Mouse (Mus musculus) embryonic facial prominence, embryonic 14.5 days (tissue): Measurements from ENCODE around the gene Zc2hc1c. TPM values are rescaled to one million over a fixed set of nuclear protein-coding genes. Genes with fewer than 3 reads are reported as not detected.
A peak's percentile ranks its signal among the peaks of the same experiment; 100 is the strongest.

ENCODE experiments used
- ATAC-seq: fragments of 200-750 bp; cut with Nextera tagmentation; 2 replicates; pipeline ENCODE4 v1.8.0; 2017; ENCODE audit warnings: low read depth, moderate number of reproducible peaks, moderate TSS enrichment
- DNase-seq: peaks from one replicate; pipeline ENCODE4 v3.0.0-alpha.2; 2015; ENCODE audit warnings: low spot score
- H3K27ac ChIP-seq: fragments of 300-500 bp; sonication (generic); replicated peaks from 2 replicates; pipeline ENCODE4 v1.5.1; 2014; ENCODE audit warnings: low read depth, mild to moderate bottlenecking, low read length, moderate library complexity
- H3K27me3 ChIP-seq: fragments of 300-500 bp; sonication (generic); replicated peaks from 2 replicates; pipeline ENCODE4 v1.6.1; 2014; ENCODE audit warnings: low read length; ENCODE audit not compliant: control insufficient read depth, insufficient read depth
- H3K36me3 ChIP-seq: fragments of 300-500 bp; sonication (generic); 2 replicates; pipeline ENCODE4 v1.6.1; 2014; ENCODE audit warnings: low read length, mixed read lengths; ENCODE audit not compliant: control insufficient read depth, insufficient read depth
- H3K4me1 ChIP-seq: fragments of 300-500 bp; sonication (generic); 2 replicates; pipeline ENCODE4 v1.6.1; 2014; ENCODE audit warnings: antibody characterized with exemption, low read length; ENCODE audit not compliant: control insufficient read depth, insufficient read depth
- H3K4me2 ChIP-seq: fragments of 300-500 bp; sonication (generic); 2 replicates; pipeline ENCODE4 v1.6.1; 2014; ENCODE audit warnings: low read depth, mild to moderate bottlenecking, low read length, moderate library complexity, mixed read lengths
- H3K4me3 ChIP-seq: fragments of 300-500 bp; sonication (generic); 2 replicates; pipeline ENCODE4 v1.5.1; 2014; ENCODE audit warnings: low read depth, mild to moderate bottlenecking, low read length
- H3K9ac ChIP-seq: fragments of 300-500 bp; sonication (generic); 2 replicates; pipeline ENCODE4 v1.6.1; 2014; ENCODE audit warnings: low read depth, mild to moderate bottlenecking, low read length, moderate library complexity, mixed read lengths
- H3K9me3 ChIP-seq: fragments of 300-500 bp; sonication (generic); 2 replicates; pipeline ENCODE4 v1.6.1; 2016; ENCODE audit warnings: low read length; ENCODE audit not compliant: control insufficient read depth
- WGBS: fragments of 180-500 bp; shearing (Covaris S2); extraction: QIAGEN DNeasy Blood & Tissue Kit; methylation state at CpG from one replicate; pipeline ENCODE4 v1.1.7; 2014; 5-methylcytosine and 5-hydroxymethylcytosine counted together
- polyA plus RNA-seq: library from polyadenylated mRNA; unstranded; fragments of >200 nt; fragmentation: Nextera tagmentation; extraction: Ambion mirVana; gene quantifications from 2 replicates; pipeline ENCODE4 v1.2.1, GENCODE M21; 2014

Gene Zc2hc1c
- polyA plus RNA-seq, 1 experiment from 2014 or later, result 1.8 TPM

DNA sequence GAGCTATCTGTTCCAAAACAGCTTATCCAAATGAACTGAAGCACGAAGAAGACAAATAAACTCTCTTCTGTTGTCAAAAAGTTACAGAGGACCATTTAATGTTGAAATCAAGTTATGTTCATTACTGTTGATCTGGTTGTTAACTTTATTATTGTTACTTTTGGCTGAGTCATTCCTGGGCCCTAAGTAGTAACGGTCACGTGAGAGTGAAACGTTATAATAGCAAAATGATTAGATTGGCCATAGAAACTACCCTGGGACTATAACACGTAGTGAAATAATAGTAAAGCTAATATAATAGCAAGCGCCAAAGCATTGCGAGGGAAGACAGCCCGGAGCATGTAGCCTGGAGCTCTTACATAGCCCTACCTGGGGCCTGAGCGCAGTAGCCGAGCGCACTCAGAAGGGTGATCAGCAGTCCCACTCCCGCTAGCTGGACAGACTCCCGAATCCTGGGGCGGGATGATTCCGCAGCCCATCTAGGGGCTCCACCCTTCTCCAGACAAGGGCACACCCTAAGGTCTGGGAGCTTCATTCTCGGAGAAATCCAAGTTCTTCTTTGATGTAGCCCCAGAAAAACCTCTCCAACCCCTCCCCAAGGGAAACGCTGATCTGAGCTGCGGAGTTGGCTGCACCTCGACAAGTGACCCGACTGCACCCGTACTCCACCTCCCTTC, 444 bp upstream of the Zc2hc1c start, which contains the start of gene Acyp1:
Gene Acyp1, minus strand, starts transcription at position 630 of the 677 bp plus-strand sequence.
- ATAC-seq, result peak; percentile 75
- DNase-seq, result peak; percentile 69
- Histone ChIP-seq H3K9me3 (0 out of 2 replicates have a peak, but pooled peaks cover 3% of the 10 kb centered on the region), H3K36me3 (no peaks in the 10 kb centered on the region), H3K27me3 (no peaks in the 10 kb centered on the region), H3K27ac (peak within 1 kb of the TSS; percentile 49; the same call in 1 of the 2 replicates), H3K4me2 (peak within 1 kb of the TSS; percentile 68), H3K4me1 (peaks cover 10% of the 10 kb centered on the region; the same call in 1 of the 2 replicates), H3K4me3 (peak within 1 kb of the TSS; percentile 42), H3K9ac (peak within 1 kb of the TSS; percentile 71)
- WGBS, result 6% methylated on average over 21 of the region's 21 CpGs

- peak; percentile 72 for DNase-seq
These were observed 988 bp downstream of the Zc2hc1c start for GRCm38 (mm10) chr12:85289157-85290000.

GRCm38 (mm10) chr12:85290633-85291032, 2.2 kb downstream of the Zc2hc1c start:
- Histone ChIP-seq H3K9me3 (peaks cover 23% of the 10 kb centered on the region), H3K27ac (no peak overlapping the region), H3K4me3 (no peak overlapping the region), H3K9ac (no peak overlapping the region), H3K4me2 (no peak overlapping the region), H3K36me3 (no peaks in the 10 kb centered on the region), H3K27me3 (no peaks in the 10 kb centered on the region), H3K4me1 (peaks cover 10% of the 10 kb centered on the region; the same call in 1 of the 2 replicates)
- WGBS, result 88% methylated on average over 10 of the region's 10 CpGs
- no peak for DNase-seq
- no peak for ATAC-seq

More at GRCm38 (mm10) chr12:85289157-85290000, 988 bp downstream of the Zc2hc1c start:
- 49% methylated on average over 24 of the region's 24 CpGs for WGBS
- no peak for ATAC-seq
- Histone ChIP-seq H3K36me3 (no peaks in the 10 kb centered on the region), H3K4me2 (peak overlapping the region; percentile 68), H3K27ac (peak overlapping the region; percentile 2; the same call in 1 of the 2 replicates), H3K4me3 (peak overlapping the region; percentile 42; the same call in 1 of the 2 replicates), H3K9me3 (peaks cover 16% of the 10 kb centered on the region), H3K9ac (0 out of 2 replicates have a peak overlapping the region, but pooled peaks have one; percentile 71), H3K27me3 (no peaks in the 10 kb centered on the region), H3K4me1 (peaks cover 10% of the 10 kb centered on the region; the same call in 1 of the 2 replicates)

GRCm38 (mm10) chr12:85291541-85291940, 3.1 kb downstream of the Zc2hc1c start:
- H3K9ac ChIP-seq, result no peak overlapping the region
- ATAC-seq, result no peak
- DNase-seq, result no peak

GRCm38 (mm10) chr12:85292288-85292687, 3.9 kb downstream of the Zc2hc1c start:
- ATAC-seq, result no peak
- 63% methylated on average over 6 of the region's 6 CpGs for whole genome bisulfite sequencing

More at GRCm38 (mm10) chr12:85291541-85291940, 3.1 kb downstream of the Zc2hc1c start:
- no peak overlapping the region for H3K4me3 ChIP-seq
- H3K36me3 ChIP-seq, result no peaks in the 10 kb centered on the region
- peaks cover 23% of the 10 kb centered on the region for H3K9me3 ChIP-seq
- H3K4me1 ChIP-seq, result peaks cover 10% of the 10 kb centered on the region
- H3K4me2 ChIP-seq, result no peak overlapping the region
- H3K27ac ChIP-seq, result no peak overlapping the region
- H3K27me3 ChIP-seq, result no peaks in the 10 kb centered on the region

GRCm38 (mm10) chr12:85292906-85293305, 4.5 kb downstream of the Zc2hc1c start:
- no peak overlapping the region for H3K4me2 ChIP-seq
- no peak overlapping the region for H3K4me3 ChIP-seq
- H3K27me3 ChIP-seq, result no peaks in the 10 kb centered on the region
- ATAC-seq (no peak), DNase-seq (no peak)
- no peak overlapping the region for H3K27ac ChIP-seq
- H3K4me1 ChIP-seq, result peaks cover 13% of the 10 kb centered on the region
- peaks cover 20% of the 10 kb centered on the region for H3K9me3 ChIP-seq
- H3K36me3 ChIP-seq, result no peaks in the 10 kb centered on the region
- H3K9ac ChIP-seq, result no peak overlapping the region

More at GRCm38 (mm10) chr12:85292288-85292687, 3.9 kb downstream of the Zc2hc1c start:
- Histone ChIP-seq H3K27ac (no peak overlapping the region), H3K27me3 (no peaks in the 10 kb centered on the region), H3K4me1 (peaks cover 16% of the 10 kb centered on the region), H3K4me2 (no peak overlapping the region), H3K4me3 (no peak overlapping the region), H3K36me3 (no peaks in the 10 kb centered on the region), H3K9ac (no peak overlapping the region), H3K9me3 (peaks cover 20% of the 10 kb centered on the region)
- DNase-seq, result no peak

DNA sequence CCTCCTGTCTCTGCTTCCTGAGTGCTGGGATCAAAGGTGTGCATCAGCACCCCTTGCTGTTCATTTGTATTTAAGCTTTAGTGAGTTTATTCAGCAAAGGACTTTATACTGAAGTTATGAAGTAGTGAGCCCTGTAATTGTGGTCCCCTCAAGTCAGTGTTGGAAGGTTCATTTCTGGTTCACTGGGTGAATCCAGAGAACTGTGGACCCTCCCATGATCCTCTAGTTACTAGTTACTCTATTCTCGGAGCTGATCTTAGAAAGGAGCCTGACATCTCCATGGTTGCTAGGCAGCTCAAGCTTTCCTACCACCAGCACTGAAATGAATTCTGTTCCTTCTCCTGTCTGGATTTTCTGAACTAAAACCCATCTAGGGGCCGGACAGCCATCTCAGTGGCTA, 7.1 kb downstream of the Zc2hc1c start:
- no peak overlapping the region for H3K27ac ChIP-seq
- ATAC-seq, result no peak
- H3K4me1 ChIP-seq, result peaks cover 7% of the 10 kb centered on the region

DNA sequence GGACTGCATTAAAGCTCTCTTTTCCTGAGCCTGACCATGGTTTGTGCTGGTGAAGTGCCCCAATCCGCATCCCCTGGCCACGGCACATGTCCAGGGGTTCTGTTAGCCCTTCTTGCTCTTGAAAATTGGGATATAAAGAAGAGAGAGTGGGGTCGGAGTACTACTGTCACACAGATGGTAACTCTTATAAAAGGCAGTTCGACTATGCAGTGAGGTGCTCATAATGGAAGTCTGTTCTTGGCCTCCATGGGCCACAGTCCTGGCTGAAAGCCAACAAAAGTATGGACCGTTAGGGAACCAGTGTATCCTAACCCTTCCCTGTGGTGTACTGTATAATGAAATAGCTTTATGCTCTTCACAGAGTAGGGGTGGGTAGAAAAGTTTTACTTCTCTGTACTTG, 8.5 kb downstream of the Zc2hc1c start:
- ATAC-seq, result 0 out of 2 replicates have a peak, but pooled peaks have one; percentile 20

More for the DNA sequence above, 7.1 kb downstream of the Zc2hc1c start:
- Histone ChIP-seq H3K9ac (no peak overlapping the region), H3K4me3 (no peak overlapping the region), H3K4me2 (no peak overlapping the region), H3K27me3 (no peaks in the 10 kb centered on the region), H3K36me3 (peaks cover 12% of the 10 kb centered on the region; the same call in 1 of the 2 replicates), H3K9me3 (peaks cover 20% of the 10 kb centered on the region)
- WGBS, result 82% methylated on average over 2 of the region's 2 CpGs
- DNase-seq, result no peak

More for the DNA sequence above, 8.5 kb downstream of the Zc2hc1c start:
- no peak overlapping the region for H3K4me3 ChIP-seq
- peak overlapping the region; percentile 33; the same call in 1 of the 2 replicates for H3K27ac ChIP-seq
- H3K4me1 ChIP-seq, result peaks cover 7% of the 10 kb centered on the region
- no peaks in the 10 kb centered on the region for H3K27me3 ChIP-seq
- no peak overlapping the region for H3K9ac ChIP-seq
- WGBS, result 66% methylated on average over 5 of the region's 5 CpGs
- no peak for DNase-seq
- peaks cover 27% of the 10 kb centered on the region for H3K36me3 ChIP-seq
- H3K9me3 ChIP-seq, result peaks cover 20% of the 10 kb centered on the region
- no peak overlapping the region for H3K4me2 ChIP-seq
